Mouse (Mus musculus) liver, embryonic 16.5 days (tissue): Measurements from ENCODE around the gene Zfp871. TPM values are rescaled to one million over a fixed set of nuclear protein-coding genes. Genes with fewer than 3 reads are reported as not detected.

Experiments
- polyA plus RNA-seq: library from polyadenylated mRNA; unstranded; fragments of >200 nt; fragmentation: Nextera tagmentation; extraction: Ambion mirVana; gene quantifications from 2 replicates; pipeline ENCODE4 v1.2.1, GENCODE M21; 2015

Zfp871 gene
- polyA plus RNA-seq, 1 experiment from 2014 or later = 7.7 TPM

Other genes starting within 250 kb of the Zfp871 start
- not detected in 2 replicates for gene Cyp4f37, start 167.0 kb downstream of the Zfp871 start, polyA plus RNA-seq
- gene Cyp4f40, start 129.4 kb downstream of the Zfp871 start, polyA plus RNA-seq = 0.04 TPM in 1 of 2 replicates, not detected in the other
- 7.1 and 9.0 TPM in 2 replicates for gene Cyp4f15, start 102.7 kb downstream of the Zfp871 start, polyA plus RNA-seq
- 0.02 and 0.30 TPM in 2 replicates for gene Zfp811, start 21.6 kb upstream of the Zfp871 start, polyA plus RNA-seq
- 1.8 and 2.0 TPM in 2 replicates for gene Zfp799, start 42.0 kb upstream of the Zfp871 start, polyA plus RNA-seq
- 1.3 and 1.4 TPM in 2 replicates for gene Zfp870, start 103.4 kb upstream of the Zfp871 start, polyA plus RNA-seq
- not detected in 2 replicates for gene Cyp4f14, start 129.1 kb upstream of the Zfp871 start, polyA plus RNA-seq
- 8.0 and 9.6 TPM in 2 replicates for gene Cyp4f13, start 159.1 kb upstream of the Zfp871 start, polyA plus RNA-seq
- 3.5 and 4.0 TPM in 2 replicates for gene Zfp472, start 177.5 kb upstream of the Zfp871 start, polyA plus RNA-seq
- 2.6 and 3.0 TPM in 2 replicates for gene Zfp952, start 204.8 kb upstream of the Zfp871 start, polyA plus RNA-seq
- gene Zfp763, start 245.1 kb upstream of the Zfp871 start, polyA plus RNA-seq = 2.2 and 2.3 TPM in 2 replicates